Mouse (Mus musculus) cerebellum, postnatal 14 days (tissue): ENCODE data around the gene Fam71f1.

ENCODE experiments used
- DNase-seq, 2 experiments: peaks; one replicate each; pipeline ENCODE4 v3.0.0; 2021; ENCODE audit warnings: mixed read lengths in 2 of 2

The Fam71f1 gene

DNA sequence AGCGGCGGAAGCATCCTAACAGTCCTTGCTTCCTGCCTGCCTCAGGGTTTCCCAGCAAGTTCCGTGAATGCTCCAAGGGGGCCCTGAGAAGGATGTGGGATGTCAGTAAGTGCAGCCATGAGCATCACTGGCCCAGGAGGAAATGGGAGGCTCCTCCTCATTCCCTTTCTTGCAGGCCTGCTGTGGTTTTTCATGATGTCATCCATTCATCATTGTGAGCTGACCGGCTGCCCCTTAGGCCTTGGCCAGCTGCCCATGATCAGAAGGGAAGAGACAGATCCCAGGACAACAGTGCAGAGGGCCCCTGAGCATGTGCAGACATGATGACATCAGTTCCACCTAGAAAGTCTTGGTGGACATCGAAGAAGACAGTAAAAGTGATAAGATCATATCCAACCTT, at the start of gene Fam71f1:
TSS of gene Fam71f1 (plus strand) at position 262 of the 400 bp plus-strand sequence.
- DNase-seq = peak in 1 of 2 experiments; percentile 14

DNA sequence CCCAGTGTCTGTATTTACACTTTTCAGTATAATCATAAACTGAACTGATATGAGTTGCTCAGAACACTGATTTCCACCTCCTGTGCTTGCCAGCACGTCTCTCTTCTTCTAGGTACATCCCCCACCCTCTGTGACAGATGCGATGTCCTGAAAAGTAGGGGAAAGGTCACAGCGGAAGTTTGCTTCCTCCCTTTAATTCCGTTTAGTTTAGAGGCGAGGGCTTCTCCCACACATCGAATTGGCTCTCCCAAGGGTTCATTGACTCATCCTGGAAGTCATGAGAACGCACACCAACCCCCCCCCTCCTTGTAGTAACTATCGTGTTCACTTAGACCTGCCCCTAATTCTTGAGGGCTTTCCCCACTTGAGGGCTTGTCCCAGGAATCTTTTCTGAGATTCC, 48.0 kb upstream of the Fam71f1 start:
- no peak for DNase-seq

DNA sequence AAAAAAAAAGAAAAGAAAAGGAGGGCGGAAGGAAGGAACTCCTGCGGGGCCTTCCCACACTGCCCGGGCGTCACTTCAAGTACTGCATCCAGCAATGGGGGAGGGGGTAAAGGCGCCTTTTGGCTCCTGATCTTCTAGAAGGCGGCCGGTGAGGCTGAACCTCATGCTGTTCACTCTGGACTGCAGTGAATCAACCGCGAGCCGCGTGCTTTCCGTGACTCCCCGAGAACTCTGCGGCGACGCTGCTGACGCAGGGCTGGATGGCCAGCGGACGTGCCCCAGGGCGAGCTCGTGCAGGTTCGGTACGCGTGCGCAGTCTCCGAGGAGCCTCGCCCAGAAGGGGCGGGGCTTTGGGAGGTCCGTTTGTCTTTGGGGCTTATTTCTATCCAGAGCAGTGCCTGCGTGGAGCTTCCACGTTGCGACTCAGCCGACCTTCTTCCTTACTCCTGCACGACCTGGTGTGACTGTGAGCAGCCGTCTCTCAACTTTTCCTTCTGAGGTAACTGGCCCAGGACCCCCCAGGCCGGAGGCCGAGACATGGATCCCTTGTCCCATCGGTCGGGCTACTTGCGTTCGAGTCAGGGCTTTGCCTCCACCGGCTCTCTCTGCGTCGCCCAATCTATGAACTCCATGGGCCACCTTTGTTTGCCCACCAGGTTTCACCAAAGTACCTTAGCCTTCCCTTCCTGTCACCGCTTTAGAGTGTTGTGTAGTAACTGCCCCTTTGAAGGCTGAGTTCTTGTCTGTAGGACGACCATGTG, 46.4 kb upstream of the Fam71f1 start, which contains the start of gene Hilpda:
TSS of gene Hilpda (plus strand) at position 177 of the 761 bp plus-strand sequence.
- DNase-seq = peak; percentile 90 to 91

DNA sequence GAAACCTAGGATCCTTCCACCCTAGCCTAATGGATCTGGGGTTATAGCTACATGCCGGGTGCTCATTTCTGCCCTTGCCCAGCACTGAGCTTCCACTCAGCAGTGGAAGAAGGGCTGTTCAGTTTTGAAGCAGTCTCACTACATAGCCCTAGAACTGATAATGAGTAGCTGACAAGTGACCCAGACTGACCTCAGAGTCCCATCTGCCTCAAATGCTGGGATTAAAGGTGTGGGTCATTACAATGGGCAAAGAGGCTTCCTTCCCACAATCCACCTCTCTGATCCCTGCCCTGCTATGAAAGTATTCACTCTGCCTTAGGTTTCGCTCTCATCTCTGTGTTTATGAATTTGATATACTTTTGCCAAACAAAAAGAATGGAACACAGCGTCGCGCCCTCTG, 42.2 kb upstream of the Fam71f1 start:
- no peak for DNase-seq

DNA sequence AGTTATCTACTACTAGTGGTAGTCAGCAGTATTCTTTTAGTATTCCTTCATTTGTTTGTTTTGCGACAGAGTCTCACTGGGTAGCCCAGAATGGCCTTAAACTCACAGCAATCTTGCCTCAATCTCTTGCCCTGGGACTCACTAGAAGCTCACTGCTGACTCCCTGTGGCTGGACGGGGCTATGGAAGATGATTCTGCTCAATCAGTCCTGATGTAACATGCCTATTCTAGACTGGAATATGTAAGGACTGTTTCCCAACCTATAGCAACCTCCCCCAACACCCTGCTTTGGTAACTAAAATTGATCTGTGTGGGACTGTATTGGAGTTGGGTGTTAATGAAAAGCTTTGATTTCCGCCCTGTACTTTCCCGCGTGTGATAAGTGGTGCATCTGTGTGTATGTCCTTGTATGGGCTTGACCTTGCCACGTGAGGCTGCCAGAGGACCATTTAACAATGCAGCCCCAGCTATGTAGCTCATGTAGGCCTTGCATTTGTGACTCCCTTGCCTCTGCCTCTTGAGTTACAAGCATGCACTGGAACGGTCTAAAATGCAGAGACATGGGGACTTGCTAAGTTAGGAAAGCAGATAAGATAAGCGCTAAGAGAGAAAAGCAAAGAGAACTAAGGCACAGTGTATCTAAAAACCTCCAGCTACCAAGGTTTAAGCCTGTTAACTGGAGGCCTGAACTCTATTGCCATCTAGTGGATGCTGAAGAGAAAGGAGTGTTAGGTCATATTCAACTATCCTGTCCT, 40.2 kb upstream of the Fam71f1 start:
- DNase-seq = peak; percentile 63 to 66

DNA sequence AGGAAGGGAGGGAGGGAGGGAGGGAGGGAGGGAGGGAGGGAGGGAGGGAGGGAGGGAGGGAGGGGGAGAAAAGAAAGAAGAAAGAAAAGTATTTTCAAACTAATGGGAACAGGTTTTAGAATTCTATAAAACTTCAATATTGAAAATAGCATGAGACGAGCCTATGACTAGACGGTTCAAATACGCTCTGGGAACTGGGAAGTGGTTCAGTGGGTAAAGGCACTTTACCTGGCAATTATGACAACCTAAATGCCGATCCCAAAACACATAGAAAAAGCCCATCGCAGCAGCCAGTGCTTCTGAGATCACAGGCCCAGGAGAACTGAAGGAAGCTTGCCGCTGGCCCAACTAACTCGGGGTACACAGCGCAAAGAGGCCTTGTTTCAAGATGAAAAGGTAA, 39.6 kb upstream of the Fam71f1 start, which contains the start of gene Fam71f2:
TSS of gene Fam71f2 (plus strand) at position 301 of the 400 bp plus-strand sequence.
- DNase-seq = no peak

DNA sequence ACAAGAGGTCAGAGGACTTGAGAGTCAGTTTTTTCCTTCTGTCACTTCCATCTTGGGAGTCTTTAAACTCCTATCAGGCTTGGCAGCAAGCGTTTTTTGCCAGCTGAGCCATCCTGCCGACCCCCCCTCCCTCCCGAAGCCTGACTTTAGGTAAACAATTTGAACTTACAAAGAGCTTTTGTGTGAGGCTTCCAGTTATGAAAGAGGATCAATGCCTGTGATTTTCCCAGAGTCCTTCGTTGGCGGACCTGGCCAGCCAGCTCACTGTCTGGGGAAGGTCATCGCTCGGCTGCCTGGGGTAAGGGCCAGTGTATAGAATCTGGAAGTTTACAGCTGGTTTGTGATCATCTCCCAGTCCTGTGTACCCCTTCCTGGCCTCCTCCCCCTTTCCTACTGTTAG, 38.3 kb upstream of the Fam71f1 start:
- DNase-seq = no peak

DNA sequence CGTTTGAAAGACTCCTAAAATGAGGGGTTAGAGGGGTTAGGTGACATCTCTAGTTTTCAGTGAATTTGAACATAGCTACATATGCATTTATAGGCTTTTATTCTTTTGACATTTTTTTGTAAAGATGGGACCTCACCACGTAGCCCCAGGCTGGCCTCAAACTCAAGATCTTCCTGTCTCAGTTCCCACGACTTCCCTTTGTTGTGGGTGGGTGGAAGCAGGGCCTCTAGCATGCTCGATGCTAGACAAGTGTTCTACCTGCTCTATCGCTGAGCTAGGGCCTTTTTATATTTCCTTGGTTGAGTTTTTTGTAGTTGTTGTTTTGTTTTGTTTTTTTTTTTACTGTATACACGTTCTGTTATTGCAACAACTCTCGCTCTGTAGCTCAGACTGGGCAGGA, 32.1 kb upstream of the Fam71f1 start:
- DNase-seq = no peak

DNA sequence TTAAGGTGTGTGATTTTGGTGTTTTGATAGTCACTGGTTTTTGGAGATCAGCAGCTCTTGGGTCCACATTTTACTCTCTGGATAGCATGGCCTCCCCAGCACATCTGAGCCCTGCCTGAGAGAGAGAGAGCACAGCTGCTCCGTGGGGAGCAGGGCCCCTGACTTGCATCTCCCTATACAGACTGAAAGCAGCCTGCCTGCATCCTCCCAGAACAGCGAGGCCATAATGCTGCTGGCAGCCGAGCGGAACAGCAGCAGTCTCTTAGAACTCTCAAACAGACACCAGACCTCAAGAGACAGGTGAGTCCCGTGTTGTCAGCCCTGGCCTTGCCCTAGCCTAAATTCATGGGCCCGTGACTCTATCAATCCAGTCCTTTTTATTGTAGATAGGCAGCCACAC, 31.5 kb upstream of the Fam71f1 start:
- DNase-seq = no peak

DNA sequence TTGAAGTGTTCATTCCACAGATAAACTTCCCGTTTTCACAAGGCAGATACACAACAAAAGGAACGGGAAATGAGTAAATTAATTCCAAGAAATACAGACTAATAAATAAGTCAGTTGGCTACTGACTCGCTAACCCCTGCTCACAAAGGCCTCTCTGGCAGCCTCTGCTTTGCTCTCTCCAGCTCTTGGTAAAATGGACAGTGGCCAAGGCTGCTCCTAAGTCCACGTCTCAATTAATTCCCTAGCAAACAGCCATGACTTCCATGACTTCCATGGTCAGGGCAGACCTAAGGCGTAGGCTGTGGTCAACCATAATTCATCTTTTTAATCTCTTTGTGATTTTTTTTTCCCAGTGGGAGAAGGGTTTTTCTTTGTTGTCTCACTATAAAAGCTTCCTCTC, 31.0 kb upstream of the Fam71f1 start:
- peak; percentile 39 to 42 for DNase-seq

DNA sequence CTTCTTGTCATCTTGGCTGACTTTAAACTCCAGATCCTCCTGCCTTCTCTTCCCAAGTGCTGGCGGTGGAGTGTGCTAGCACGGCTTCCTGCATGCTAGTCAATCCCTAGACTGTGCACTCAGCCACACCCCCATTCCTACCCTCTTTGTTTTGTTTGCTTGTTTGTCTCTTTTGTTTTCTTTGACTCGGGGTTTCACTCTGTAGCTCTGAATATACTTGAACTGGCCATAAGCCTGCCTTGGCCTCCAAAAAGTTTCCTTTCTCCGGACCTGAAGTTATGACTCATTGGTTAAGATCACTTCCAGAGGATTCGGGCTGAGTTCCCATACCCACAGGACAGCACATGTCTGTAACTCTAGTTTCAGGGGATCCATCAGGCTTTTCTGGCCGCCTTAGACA, 30.3 kb upstream of the Fam71f1 start:
- DNase-seq = no peak

DNA sequence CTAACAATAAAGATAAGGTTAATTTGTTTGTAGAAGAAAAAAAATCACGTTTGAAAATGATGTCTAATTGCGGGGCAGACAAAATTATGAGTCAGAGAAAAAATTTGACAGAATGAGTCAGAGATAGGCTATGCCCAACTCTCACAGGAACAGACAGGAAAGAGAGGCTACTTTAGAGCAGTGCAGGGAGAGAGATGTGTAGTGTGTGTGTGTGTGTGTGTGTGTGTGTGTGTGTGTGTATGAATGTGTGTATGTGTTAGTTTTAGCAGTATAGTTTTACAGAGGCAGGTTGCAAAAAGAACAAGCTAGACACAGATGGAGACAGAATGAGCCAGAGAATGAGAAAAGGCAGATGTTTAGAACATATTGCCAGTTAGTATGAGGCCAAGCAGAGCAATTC, 19.8 kb upstream of the Fam71f1 start:
- DNase-seq = no peak

DNA sequence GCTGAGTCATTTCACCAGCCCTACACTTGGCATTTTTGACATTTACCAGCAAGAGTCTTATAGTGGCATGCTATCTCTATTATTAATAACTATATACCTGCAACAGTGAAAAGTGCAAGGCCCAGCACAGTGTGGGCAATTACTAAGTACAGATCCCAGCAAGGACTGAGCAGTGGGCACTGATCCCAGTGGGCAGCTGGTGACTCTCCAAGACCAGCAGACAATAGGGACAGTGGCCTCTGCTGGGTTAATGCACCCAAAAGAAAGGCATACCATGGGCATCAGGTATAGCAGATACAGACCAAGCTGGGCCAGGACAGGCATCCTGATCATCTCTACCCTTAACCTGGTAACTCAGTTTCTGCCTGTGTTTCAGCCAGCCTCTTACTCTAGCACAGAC, 15.7 kb upstream of the Fam71f1 start:
- DNase-seq = peak; percentile 30 to 40

DNA sequence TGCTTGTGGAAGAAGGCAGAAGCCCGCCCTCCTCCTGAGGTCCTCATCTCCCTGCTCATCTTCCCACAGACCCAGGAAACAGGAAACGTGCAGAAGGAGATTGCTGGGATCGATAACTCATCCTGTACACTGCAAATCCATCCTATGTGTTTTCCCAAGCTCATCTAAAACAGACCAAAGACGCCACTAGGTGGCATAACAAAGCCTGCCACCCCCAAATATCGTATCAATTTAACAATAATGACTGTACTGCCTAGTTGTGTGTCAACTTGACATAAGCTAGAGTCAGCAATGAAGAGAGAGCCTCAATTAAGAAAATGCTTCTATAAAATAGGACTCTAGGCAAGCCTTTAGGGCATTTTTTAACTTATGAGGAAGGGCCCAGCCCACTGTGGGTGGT, 15.2 kb upstream of the Fam71f1 start:
- peak; percentile 8 to 14 for DNase-seq

DNA sequence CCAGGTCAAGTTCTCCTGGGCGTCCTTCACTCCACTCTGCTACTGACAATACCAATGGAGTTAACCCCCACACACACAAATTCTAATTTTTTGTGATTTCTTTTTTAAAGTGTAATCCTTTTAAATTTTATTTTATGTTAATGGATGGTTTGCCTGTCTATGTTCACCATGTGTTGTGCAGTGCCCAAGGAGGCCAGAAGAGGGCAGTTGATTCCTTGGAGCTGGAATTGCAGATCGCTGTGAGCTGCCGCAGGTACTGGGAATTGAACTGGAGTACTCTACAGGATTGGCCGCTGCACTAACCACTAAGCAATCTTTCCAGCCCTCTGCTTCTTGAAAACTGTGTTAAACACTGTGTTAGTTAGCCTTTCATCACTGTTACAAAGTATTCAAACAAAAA, 13.5 kb upstream of the Fam71f1 start:
- DNase-seq = no peak

DNA sequence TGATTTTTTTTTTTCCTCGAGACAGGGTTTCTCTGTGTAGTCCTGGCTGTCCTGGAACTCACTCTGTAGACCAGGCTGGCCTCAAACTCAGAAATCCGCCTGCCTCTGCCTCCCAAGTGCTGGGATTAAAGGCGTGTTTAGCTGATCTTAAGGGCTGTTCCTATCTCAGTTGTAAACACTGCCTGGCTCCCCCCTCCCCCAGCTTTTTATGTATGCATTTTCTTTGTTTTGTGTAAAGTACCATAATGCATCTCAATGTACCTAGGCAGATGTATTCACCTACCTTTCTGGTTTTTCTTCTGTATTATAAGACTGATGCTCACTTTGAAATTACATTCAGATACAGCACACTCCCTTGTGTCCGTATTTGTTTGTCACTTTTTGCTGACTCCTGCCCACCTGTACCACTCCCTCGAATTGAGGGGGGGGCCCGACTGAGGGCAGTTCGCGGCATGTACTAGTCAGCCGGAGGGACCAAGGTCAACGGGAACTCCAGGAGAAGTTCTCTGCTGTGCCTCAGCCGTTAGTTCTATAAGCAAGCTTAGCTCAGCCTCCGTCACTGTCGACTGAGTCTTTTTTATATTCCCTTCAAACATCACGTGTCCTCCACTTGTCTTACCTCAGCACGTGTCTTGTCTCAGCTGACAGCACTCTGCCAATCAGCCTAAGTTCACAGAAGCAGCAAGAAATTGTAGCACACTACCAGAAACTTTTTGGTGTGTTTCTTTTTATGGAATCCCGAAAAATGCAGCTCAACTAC, 9.9 kb upstream of the Fam71f1 start:
- no peak for DNase-seq

DNA sequence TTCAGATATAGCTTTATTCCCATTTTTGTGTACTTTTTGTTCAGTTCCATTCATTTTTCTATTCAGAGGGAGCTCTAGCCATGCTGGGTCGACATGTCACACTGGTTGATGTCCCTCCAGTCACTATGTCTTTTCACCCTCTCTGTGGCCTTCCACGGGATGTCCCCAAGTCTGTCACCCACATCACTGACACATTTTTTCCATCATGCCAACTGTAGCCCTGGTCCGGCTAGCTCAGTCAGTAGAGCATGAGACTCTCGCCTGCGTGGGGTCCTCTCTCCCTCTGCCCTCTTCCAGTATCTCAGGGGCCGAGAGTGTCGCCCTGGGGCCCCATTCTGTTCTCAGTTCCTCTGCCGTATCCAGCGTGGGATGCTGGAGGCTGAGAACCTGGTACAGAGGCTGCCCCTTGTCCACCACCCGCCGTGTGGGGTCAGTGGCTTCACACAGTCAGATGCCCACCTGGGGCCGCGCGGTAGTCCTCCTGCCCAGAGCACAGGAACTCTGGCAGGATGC, 5.2 kb upstream of the Fam71f1 start:
- no peak for DNase-seq

DNA sequence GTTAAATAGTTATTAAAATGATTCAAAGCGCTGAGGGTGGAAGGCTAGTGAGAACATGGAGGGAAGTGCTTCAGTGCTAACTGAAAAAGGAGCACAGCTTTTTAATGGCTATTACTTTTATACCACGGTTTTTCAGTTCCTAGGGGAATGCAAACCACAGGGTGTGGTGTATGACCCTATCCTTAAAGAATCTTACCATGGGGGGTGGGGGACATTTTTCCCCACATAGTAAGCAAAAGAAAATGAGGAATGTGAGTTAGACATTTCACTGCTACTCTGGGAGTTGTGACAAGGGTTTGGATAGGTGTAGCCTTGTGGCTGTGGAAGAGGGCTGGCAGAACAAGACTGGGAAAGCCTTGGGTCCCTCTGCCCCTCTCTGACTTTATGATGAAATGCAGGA, 1.7 kb upstream of the Fam71f1 start:
- DNase-seq = no peak

DNA sequence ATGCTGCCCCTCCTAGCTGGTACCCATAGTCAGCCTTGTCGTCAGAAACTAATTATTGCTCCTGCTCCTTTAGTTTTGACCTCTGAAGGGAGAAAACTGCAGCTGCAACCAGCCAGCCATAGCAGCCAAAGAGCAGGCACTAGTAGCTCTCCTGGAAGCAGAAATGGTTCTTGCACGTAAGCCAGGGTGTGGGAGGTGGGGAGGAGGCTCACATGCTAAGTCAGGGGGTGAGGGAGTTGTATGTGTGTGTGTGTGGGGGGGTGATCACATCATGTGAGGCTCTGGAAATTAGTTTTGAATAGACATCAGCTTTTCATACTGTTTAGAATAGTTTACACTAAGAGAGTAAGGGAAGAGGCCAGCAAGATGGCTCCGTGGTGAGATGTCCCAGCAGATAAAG, 999 bp upstream of the Fam71f1 start:
- no peak for DNase-seq

DNA sequence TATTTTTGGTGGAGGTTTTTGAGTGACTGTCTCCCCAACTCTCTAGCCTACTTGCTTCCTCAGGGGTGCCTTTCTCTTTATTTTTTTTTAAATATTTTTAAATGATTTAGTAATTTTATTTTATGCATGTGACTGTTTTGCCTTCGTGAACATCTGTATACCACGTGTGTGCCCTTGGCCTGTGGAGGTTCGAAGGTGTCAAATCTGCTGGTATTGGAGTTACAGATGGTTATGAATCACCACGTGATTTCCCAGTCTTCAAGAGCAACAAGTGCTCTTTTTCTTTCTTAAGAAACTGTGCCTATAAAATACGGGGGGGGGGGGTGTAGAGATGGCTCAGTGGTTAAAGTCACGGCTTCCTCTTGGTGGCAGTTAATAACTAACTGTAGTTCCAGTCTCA, 2.6 kb downstream of the Fam71f1 start:
- DNase-seq = no peak

DNA sequence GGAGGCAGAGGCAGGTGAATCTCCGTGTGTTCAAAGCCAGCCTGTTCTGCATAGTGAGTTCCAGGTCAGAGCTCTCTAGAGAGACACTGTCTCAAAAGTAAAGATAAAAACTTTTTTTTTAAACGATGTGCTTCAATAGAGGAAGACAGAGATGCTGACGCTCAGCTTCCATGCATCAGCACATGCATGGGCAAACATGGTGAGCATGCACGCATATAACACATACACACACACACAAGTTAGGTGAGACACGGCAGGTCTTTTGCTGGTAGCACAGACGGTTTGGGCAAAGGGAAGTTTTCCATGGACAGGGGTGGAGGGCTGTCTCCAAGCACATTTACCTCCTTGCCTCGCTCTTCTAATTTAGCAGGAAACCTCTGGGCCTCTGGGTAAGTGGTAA, 3.2 kb downstream of the Fam71f1 start:
- DNase-seq = no peak

DNA sequence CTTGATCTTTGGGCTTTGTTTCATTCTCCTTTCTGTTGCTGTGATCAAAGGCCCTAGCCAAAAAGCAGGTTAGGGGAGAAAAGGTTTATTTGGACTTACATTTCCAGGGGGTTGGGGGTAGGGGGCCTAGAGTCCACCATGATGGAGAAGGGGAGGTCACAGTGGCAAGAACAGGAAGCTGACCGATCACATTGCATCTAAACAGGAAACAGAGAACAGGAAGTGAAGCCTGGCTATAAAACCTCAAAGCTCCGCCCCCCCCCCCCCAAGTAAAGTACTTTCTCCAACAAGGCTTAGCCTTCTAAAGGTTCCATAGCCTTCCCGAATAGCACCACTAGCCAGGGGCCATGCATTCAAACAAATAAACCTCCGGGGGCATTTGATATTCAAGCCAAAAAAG, 3.8 kb downstream of the Fam71f1 start:
- no peak for DNase-seq

DNA sequence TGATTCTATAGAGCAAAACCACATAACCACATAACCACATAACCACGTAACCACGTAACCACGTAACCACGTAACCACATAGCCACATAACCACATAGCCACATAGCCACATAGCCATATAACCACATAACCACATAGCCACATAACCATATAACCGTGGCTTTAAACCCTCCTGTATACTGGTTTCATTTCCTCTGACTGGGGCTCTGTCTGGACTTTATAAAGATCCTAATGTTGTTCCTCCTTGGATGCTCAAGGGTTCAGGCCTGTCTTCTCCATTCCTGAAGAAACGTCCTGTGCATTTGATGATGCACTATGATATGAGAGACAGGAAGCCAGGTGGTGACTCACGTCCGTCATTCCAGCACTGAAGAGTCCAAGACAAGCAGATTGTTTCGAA, 8.0 kb downstream of the Fam71f1 start:
- DNase-seq = no peak
